Mouse (Mus musculus) cerebellum, adult 2 months (tissue): ENCODE measurements around the gene Ano2. TPM values are rescaled to one million over a fixed set of nuclear protein-coding genes. Genes with fewer than 3 reads are reported as not detected.

Experiments used
- DNase-seq, 2 experiments: peaks; one replicate each; pipeline ENCODE4 v3.0.0; 2021
- H3K27ac ChIP-seq: fragments of 200-500 bp; 2 replicates; pipeline ENCODE4 v1.5.1; 2012; ENCODE audit warnings: low read length, control low read depth, inconsistent platforms; ENCODE audit not compliant: insufficient read depth
- H3K27me3 ChIP-seq: fragments of 200-500 bp; 2 replicates; pipeline ENCODE4 v1.6.1; 2012; ENCODE audit warnings: inconsistent platforms, mild to moderate bottlenecking, low read length, moderate library complexity; ENCODE audit not compliant: control insufficient read depth, insufficient read depth
- H3K4me1 ChIP-seq: fragments of 200-500 bp; 2 replicates; pipeline ENCODE4 v1.6.1; 2011; ENCODE audit warnings: low read length; ENCODE audit not compliant: control insufficient read depth, insufficient read depth
- H3K4me3 ChIP-seq: fragments of 200-500 bp; replicated peaks from 2 replicates; pipeline ENCODE3; 2011; ENCODE audit warnings: mild to moderate bottlenecking, low read depth, low read length, control low read depth; ENCODE audit not compliant: insufficient read depth
- CTCF ChIP-seq: fragments of 200-500 bp; IDR thresholded peaks from 2 replicates; pipeline ENCODE4 v1.5.1; 2011; ENCODE audit warnings: low read depth, mild to moderate bottlenecking, control low read depth, low read length, moderate library complexity, borderline replicate concordance; ENCODE audit not compliant: insufficient read depth
- POLR2A ChIP-seq: fragments of 200-500 bp; IDR thresholded peaks from 2 replicates; pipeline ENCODE4 v1.6.1; 2011; ENCODE audit warnings: low read length, control low read depth, borderline replicate concordance; ENCODE audit not compliant: insufficient read depth
- WGBS: fragments of 180-500 bp; shearing (Covaris S2); methylation state at CpG from one replicate; pipeline ENCODE4 v1.1.7; 2018; 5-methylcytosine and 5-hydroxymethylcytosine counted together
- polyA plus RNA-seq: library from polyadenylated mRNA; depleted of rRNA; stranded (reverse); fragments of >200 nt; gene quantifications from 2 replicates; pipeline ENCODE4 v1.2.3, GENCODE M21; 2012; rRNA removed

Gene Ano2
- polyA plus RNA-seq, 1 experiment, result 0.07 TPM

- Histone ChIP-seq H3K27me3 (no peaks in the 10 kb centered on the region), H3K4me1 (no peaks in the 10 kb centered on the region), H3K27ac (no peak overlapping the region), H3K4me3 (no peak overlapping the region)
- DNase-seq, result no peak
- TF ChIP-seq POLR2A, result no peak
- no peak for TF ChIP-seq CTCF
- WGBS, result 44% methylated on average over 7 of the region's 7 CpGs
Measured at GRCm38 (mm10) chr6:126034728-126035127, 344.5 kb downstream of the Ano2 start.

GRCm38 (mm10) chr6:126035621-126036020, 345.4 kb downstream of the Ano2 start:
- Histone ChIP-seq H3K27ac (no peak overlapping the region), H3K4me3 (no peak overlapping the region), H3K27me3 (no peaks in the 10 kb centered on the region), H3K4me1 (no peaks in the 10 kb centered on the region)
- no peak for TF ChIP-seq POLR2A
- TF ChIP-seq CTCF, result no peak
- WGBS, result 94% methylated on average over 2 of the region's 2 CpGs
- no peak for DNase-seq

DNA sequence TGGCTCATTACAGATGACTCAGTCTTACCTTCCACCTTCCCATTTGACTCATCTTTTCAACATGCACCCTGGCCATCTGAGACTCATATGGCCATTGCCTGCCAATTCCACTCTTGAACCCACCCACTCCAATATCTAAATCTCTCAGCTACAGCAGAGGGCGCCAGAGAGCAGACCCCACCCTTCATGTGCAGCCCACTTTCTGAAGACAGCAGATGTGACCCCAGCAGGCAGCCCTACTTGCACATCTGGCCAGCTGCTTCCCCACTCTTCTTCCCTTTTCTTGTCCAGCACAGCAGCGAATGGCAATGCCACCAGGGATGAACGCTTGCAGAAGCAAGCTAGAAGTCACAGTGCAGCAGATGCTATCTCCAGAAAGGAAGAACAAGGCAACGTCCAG, 355.7 kb downstream of the Ano2 start:
- TF ChIP-seq POLR2A (no peak), CTCF (0 out of 2 replicates have a peak, but pooled peaks have one; percentile 22)
- no peak overlapping the region for H3K27ac ChIP-seq
- no peaks in the 10 kb centered on the region for H3K4me1 ChIP-seq
- WGBS, result 23% methylated on average over 4 of the region's 4 CpGs
- no peak overlapping the region for H3K4me3 ChIP-seq
- no peak for DNase-seq
- H3K27me3 ChIP-seq, result no peaks in the 10 kb centered on the region

DNA sequence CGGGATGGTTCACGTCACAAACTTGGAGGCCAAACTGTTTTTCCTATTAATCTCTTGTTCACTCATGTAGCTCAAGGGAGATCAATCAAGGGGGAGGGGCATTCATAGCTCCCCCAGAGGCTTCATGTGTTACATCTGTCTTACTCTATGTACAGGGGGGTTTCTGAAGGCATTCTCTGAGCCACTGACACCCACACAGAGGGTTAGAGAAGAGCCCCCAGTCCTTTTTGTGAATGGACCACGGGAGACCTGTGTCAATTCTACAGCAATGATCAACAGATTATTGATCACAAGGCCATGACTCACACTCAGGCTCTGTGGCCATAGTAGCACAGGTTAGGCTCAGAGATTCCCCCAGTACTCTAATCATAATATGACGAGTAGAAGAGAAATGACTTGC, 358.0 kb downstream of the Ano2 start:
- no peak for TF ChIP-seq POLR2A
- no peak for TF ChIP-seq CTCF
- no peaks in the 10 kb centered on the region for H3K27me3 ChIP-seq
- no peak overlapping the region for H3K4me3 ChIP-seq
- no peak for DNase-seq
- peaks cover 2% of the 10 kb centered on the region; the same call in 1 of the 2 replicates for H3K4me1 ChIP-seq
- WGBS, result 81% methylated on average over 4 of the region's 4 CpGs
- H3K27ac ChIP-seq, result no peak overlapping the region

GRCm38 (mm10) chr6:126053136-126053535, 362.9 kb downstream of the Ano2 start:
- TF ChIP-seq CTCF, result no peak
- TF ChIP-seq POLR2A, result no peak
- peaks cover 4% of the 10 kb centered on the region; the same call in 1 of the 2 replicates for H3K4me1 ChIP-seq
- WGBS, result 24% methylated on average over 5 of the region's 5 CpGs
- DNase-seq, result peak; percentile 11 to 40
- H3K27ac ChIP-seq, result no peak overlapping the region
- H3K4me3 ChIP-seq, result no peak overlapping the region
- H3K27me3 ChIP-seq, result no peaks in the 10 kb centered on the region

- TF ChIP-seq CTCF, result no peak
- TF ChIP-seq POLR2A, result no peak
- WGBS, result 78% methylated on average over 3 of the region's 3 CpGs
- no peak for DNase-seq
Measured at GRCm38 (mm10) chr6:126057706-126058105, 367.5 kb downstream of the Ano2 start.

GRCm38 (mm10) chr6:126080531-126080930, 390.3 kb downstream of the Ano2 start:
- no peaks in the 10 kb centered on the region for H3K4me1 ChIP-seq
- TF ChIP-seq CTCF, result no peak
- TF ChIP-seq POLR2A, result no peak
- 83% methylated on average over 3 of the region's 3 CpGs for WGBS
- no peaks in the 10 kb centered on the region for H3K27me3 ChIP-seq
- H3K4me3 ChIP-seq, result no peak overlapping the region
- H3K27ac ChIP-seq, result no peak overlapping the region
- DNase-seq, result no peak

More at GRCm38 (mm10) chr6:126057706-126058105, 367.5 kb downstream of the Ano2 start:
- Histone ChIP-seq H3K27ac (no peak overlapping the region), H3K4me3 (no peak overlapping the region), H3K27me3 (no peaks in the 10 kb centered on the region), H3K4me1 (peaks cover 4% of the 10 kb centered on the region; the same call in 1 of the 2 replicates)

DNA sequence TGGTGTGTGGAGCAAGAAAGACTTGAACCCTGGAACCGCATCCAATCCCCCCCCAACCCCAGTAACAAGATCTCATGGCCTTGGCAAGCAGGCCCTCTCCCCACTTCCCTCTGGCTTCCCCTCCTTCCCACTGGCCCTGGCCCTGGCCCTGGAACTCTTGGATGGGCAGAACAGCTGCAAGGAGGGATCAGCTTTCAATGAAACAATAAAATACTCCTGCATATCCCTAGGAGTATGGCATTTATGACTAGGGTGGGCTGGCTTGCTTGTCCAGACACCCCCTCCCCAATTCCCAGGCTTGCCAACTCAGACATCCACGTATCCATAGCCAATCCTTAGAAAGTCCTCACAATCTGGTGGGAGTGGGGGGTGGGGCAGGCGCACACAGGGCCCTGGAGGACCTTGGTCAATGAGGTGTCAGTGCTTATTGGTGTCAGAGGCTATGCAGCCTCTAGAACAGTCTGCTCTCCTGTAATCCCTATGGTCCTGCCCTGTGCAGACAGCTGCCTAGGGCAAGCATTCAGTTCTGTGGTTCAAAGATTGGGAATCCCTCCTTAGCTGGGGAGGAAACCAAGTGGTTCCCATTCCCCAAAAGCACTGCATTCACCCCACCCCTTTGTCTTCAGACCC, 396.2 kb downstream of the Ano2 start:
- Histone ChIP-seq H3K4me1 (no peaks in the 10 kb centered on the region), H3K4me3 (no peak overlapping the region), H3K27ac (no peak overlapping the region), H3K27me3 (no peaks in the 10 kb centered on the region)
- 58% methylated on average over 3 of the region's 3 CpGs for WGBS
- DNase-seq, result no peak
- no peak for TF ChIP-seq POLR2A
- TF ChIP-seq CTCF, result no peak

DNA sequence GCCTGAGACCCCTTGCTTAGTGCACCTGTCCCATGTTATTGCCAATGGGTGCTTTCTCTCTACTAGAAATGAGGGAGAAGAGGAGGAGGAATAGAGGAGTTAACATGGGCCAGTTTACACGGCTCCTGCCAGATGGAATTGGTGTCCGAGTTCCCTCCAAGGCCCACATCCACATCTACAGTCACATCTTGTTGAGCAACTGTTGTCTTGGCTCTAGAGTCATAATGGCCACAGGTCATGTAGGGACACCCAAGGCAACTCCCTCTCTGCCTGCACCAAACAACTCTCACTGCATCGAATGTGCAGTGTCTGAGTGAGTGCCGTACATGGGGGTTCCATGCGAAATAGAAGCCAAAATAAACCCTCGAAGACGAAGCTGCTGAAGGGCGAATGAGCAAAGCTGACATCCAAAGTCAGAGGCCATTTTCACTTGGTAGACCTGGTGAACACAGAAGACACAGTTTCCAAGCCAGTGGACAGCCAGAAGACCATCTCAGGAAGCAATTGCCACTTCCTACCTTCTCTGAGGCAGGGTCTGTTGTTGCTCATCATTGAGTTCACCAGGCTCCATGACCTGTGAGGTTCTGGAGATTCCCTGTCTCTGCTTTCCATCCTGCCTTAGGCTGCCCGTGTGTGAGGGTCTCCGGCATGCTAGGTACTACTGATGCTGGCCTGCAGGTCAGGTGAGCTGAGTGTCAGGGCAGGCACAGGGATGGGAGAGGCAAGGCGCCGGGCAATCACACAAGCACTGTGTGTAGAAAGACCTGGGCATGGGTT, 398.5 kb downstream of the Ano2 start:
- no peaks in the 10 kb centered on the region for H3K4me1 ChIP-seq
- no peak overlapping the region for H3K27ac ChIP-seq
- no peak for DNase-seq
- no peaks in the 10 kb centered on the region for H3K27me3 ChIP-seq
- WGBS, result 86% methylated on average over 12 of the region's 12 CpGs
- no peak for TF ChIP-seq POLR2A
- no peak for TF ChIP-seq CTCF
- no peak overlapping the region for H3K4me3 ChIP-seq

Other genes with a start within 250 kb of the Ano2 start
- gene Cd9, start 195.6 kb upstream of the Ano2 start, polyA plus RNA-seq, result 91.2 and 96.9 TPM in 2 replicates
- 15.0 and 20.2 TPM in 2 replicates for gene Vwf, start 143.6 kb upstream of the Ano2 start, polyA plus RNA-seq